Mouse (Mus musculus) stomach, postnatal 0 days (tissue): ENCODE results near the gene Creb5. TPM values are rescaled to one million over a fixed set of nuclear protein-coding genes. Genes with fewer than 3 reads are reported as not detected.
A peak's percentile ranks its signal among the peaks of the same experiment; 100 is the strongest.

Experiments used
- ATAC-seq: fragments of 200-750 bp; cut with Nextera tagmentation; 2 replicates; pipeline ENCODE4 v1.8.0; 2017; ENCODE audit not compliant: low FRiP score, low TSS enrichment
- DNase-seq: peaks from one replicate; pipeline ENCODE4 v3.0.0-alpha.2; 2016; ENCODE audit warnings: low spot score
- H3K27ac ChIP-seq: fragments of 300-500 bp; sonication (generic); replicated peaks from 2 replicates; pipeline ENCODE4 v1.5.1; 2014; ENCODE audit warnings: mild to moderate bottlenecking, control low read depth
- H3K27me3 ChIP-seq: fragments of 300-500 bp; sonication (generic); 2 replicates; pipeline ENCODE4 v1.6.1; 2014; ENCODE audit warnings: low read length; ENCODE audit not compliant: control insufficient read depth, insufficient read depth
- H3K36me3 ChIP-seq: fragments of 300-500 bp; sonication (generic); 2 replicates; pipeline ENCODE4 v1.6.1; 2014; ENCODE audit warnings: low read length, mixed read lengths; ENCODE audit not compliant: control insufficient read depth, insufficient read depth
- H3K4me1 ChIP-seq: fragments of 300-500 bp; sonication (generic); replicated peaks from 2 replicates; pipeline ENCODE4 v1.6.1; 2014; ENCODE audit warnings: antibody characterized with exemption; ENCODE audit not compliant: control insufficient read depth, insufficient read depth
- H3K4me2 ChIP-seq: fragments of 300-500 bp; sonication (generic); replicated peaks from 2 replicates; pipeline ENCODE4 v1.6.1; 2014; ENCODE audit warnings: low read depth, mild to moderate bottlenecking, control low read depth, moderate library complexity
- H3K4me3 ChIP-seq: fragments of 300-500 bp; sonication (generic); 2 replicates; pipeline ENCODE4 v1.5.1; 2014; ENCODE audit warnings: low read depth, low read length, control low read depth
- H3K9ac ChIP-seq: fragments of 300-500 bp; sonication (generic); 2 replicates; pipeline ENCODE4 v1.6.1; 2014; ENCODE audit warnings: mild to moderate bottlenecking, low read length, control low read depth, mixed read lengths
- H3K9me3 ChIP-seq: fragments of 300-500 bp; sonication (generic); 2 replicates; pipeline ENCODE4 v1.6.1; 2016; ENCODE audit warnings: low read length; ENCODE audit not compliant: control insufficient read depth
- CTCF ChIP-seq: IDR thresholded peaks from 2 replicates; pipeline ENCODE4 v1.5.1; 2016; ENCODE audit warnings: antibody characterized with exemption, low read depth, mild to moderate bottlenecking, moderate library complexity
- EP300 ChIP-seq: optimal IDR thresholded peaks from 2 replicates; pipeline ENCODE3; 2016; ENCODE audit warnings: antibody characterized with exemption
- WGBS: fragments of 180-500 bp; shearing (Covaris S2); extraction: QIAGEN DNeasy Blood & Tissue Kit; methylation state at CpG from one replicate; pipeline ENCODE4 v1.1.7; 2014; 5-methylcytosine and 5-hydroxymethylcytosine counted together
- polyA plus RNA-seq: library from polyadenylated mRNA; unstranded; fragments of >200 nt; fragmentation: Nextera tagmentation; extraction: Ambion mirVana; gene quantifications from 2 replicates; pipeline ENCODE4 v1.2.1, GENCODE M21; 2015

The Creb5 gene
- polyA plus RNA-seq, 1 experiment from 2014 or later: 3.2 TPM

- WGBS: 56% methylated on average over 8 of the region's 8 CpGs
- Histone ChIP-seq H3K9me3 (no peaks in the 10 kb centered on the region), H3K27me3 (no peaks in the 10 kb centered on the region), H3K4me2 (no peak overlapping the region), H3K4me1 (no peaks in the 10 kb centered on the region), H3K4me3 (no peak overlapping the region), H3K36me3 (no peaks in the 10 kb centered on the region), H3K9ac (no peak overlapping the region), H3K27ac (no peak overlapping the region)
- TF ChIP-seq EP300 (no peak), CTCF (peak; percentile 61)
- DNase-seq (no peak), ATAC-seq (no peak)
These were observed 3.3 kb downstream of the Creb5 start for GRCm38 (mm10) chr6:53290215-53290990.

- H3K4me1 ChIP-seq: no peaks in the 10 kb centered on the region
- no peak overlapping the region for H3K9ac ChIP-seq
- no peaks in the 10 kb centered on the region for H3K36me3 ChIP-seq
- no peak for DNase-seq
- H3K27me3 ChIP-seq: no peaks in the 10 kb centered on the region
- TF ChIP-seq CTCF (no peak), EP300 (no peak)
- H3K4me3 ChIP-seq: no peak overlapping the region
- no peak for ATAC-seq
- 74% methylated on average over 1 of the region's 1 CpGs for WGBS
- H3K9me3 ChIP-seq: no peaks in the 10 kb centered on the region
- H3K27ac ChIP-seq: no peak overlapping the region
- no peak overlapping the region for H3K4me2 ChIP-seq
These were observed 5.9 kb downstream of the Creb5 start for GRCm38 (mm10) chr6:53292931-53293330.

- ATAC-seq (no peak), DNase-seq (no peak)
- 68% methylated on average over 5 of the region's 5 CpGs for WGBS
- Histone ChIP-seq H3K4me1 (no peaks in the 10 kb centered on the region), H3K4me3 (no peak overlapping the region), H3K9me3 (no peaks in the 10 kb centered on the region), H3K36me3 (no peaks in the 10 kb centered on the region), H3K27me3 (no peaks in the 10 kb centered on the region), H3K27ac (no peak overlapping the region), H3K9ac (no peak overlapping the region), H3K4me2 (no peak overlapping the region)
- TF ChIP-seq EP300: no peak
- no peak for TF ChIP-seq CTCF
These were observed 10.8 kb downstream of the Creb5 start for GRCm38 (mm10) chr6:53297851-53298250.

GRCm38 (mm10) chr6:53304201-53304600 lies 17.1 kb downstream of the Creb5 start:
- H3K36me3 ChIP-seq: no peaks in the 10 kb centered on the region
- WGBS: 78% methylated on average over 2 of the region's 2 CpGs
- H3K27ac ChIP-seq: no peak overlapping the region
- no peak overlapping the region for H3K4me2 ChIP-seq
- no peaks in the 10 kb centered on the region for H3K9me3 ChIP-seq
- H3K9ac ChIP-seq: no peak overlapping the region
- DNase-seq (no peak), ATAC-seq (no peak)
- H3K4me1 ChIP-seq: no peaks in the 10 kb centered on the region
- TF ChIP-seq CTCF: no peak
- no peak for TF ChIP-seq EP300
- no peaks in the 10 kb centered on the region for H3K27me3 ChIP-seq
- H3K4me3 ChIP-seq: no peak overlapping the region

- no peak overlapping the region for H3K27ac ChIP-seq
- ATAC-seq (no peak), DNase-seq (no peak)
- no peak overlapping the region for H3K4me3 ChIP-seq
- no peak for TF ChIP-seq EP300
- H3K27me3 ChIP-seq: no peaks in the 10 kb centered on the region
- no peaks in the 10 kb centered on the region for H3K36me3 ChIP-seq
- no peaks in the 10 kb centered on the region for H3K4me1 ChIP-seq
- no peak overlapping the region for H3K4me2 ChIP-seq
- H3K9me3 ChIP-seq: no peaks in the 10 kb centered on the region
- 85% methylated on average over 4 of the region's 4 CpGs for WGBS
- H3K9ac ChIP-seq: no peak overlapping the region
These were observed 19.1 kb downstream of the Creb5 start for GRCm38 (mm10) chr6:53306156-53306555.

- DNase-seq (no peak), ATAC-seq (no peak)
- H3K9me3 ChIP-seq: no peaks in the 10 kb centered on the region
- no peaks in the 10 kb centered on the region for H3K27me3 ChIP-seq
- H3K9ac ChIP-seq: no peak overlapping the region
- H3K27ac ChIP-seq: no peak overlapping the region
- TF ChIP-seq EP300 (no peak), CTCF (no peak)
- no peaks in the 10 kb centered on the region for H3K4me1 ChIP-seq
- H3K4me3 ChIP-seq: no peak overlapping the region
- 77% methylated on average over 5 of the region's 5 CpGs for WGBS
- no peaks in the 10 kb centered on the region for H3K36me3 ChIP-seq
- no peak overlapping the region for H3K4me2 ChIP-seq
These were observed 19.6 kb downstream of the Creb5 start for GRCm38 (mm10) chr6:53306710-53307109.
